Mouse (Mus musculus) midbrain, embryonic 15.5 days (tissue): ENCODE data around the gene Clcf1. TPM values are rescaled to one million over a fixed set of nuclear protein-coding genes. Genes with fewer than 3 reads are reported as not detected.

Experiments
- ATAC-seq: fragments of 200-750 bp; cut with Nextera tagmentation; replicated peaks from 2 replicates; pipeline ENCODE4 v1.8.0; 2017; ENCODE audit warnings: moderate TSS enrichment
- H3K27ac ChIP-seq: fragments of 300-500 bp; sonication (generic); 2 replicates; pipeline ENCODE4 v1.5.1; 2015; ENCODE audit warnings: mild to moderate bottlenecking, inconsistent platforms
- H3K27me3 ChIP-seq: fragments of 300-500 bp; sonication (generic); replicated peaks from 2 replicates; pipeline ENCODE4 v1.6.1; 2015; ENCODE audit warnings: inconsistent platforms
- H3K36me3 ChIP-seq: fragments of 300-500 bp; sonication (generic); replicated peaks from 2 replicates; pipeline ENCODE4 v1.6.1; 2015; ENCODE audit warnings: inconsistent platforms
- H3K4me1 ChIP-seq: fragments of 300-500 bp; sonication (generic); 2 replicates; pipeline ENCODE4 v1.6.1; 2015; ENCODE audit warnings: inconsistent platforms
- H3K4me2 ChIP-seq: fragments of 300-500 bp; sonication (generic); 2 replicates; pipeline ENCODE4 v1.6.1; 2015; ENCODE audit warnings: inconsistent platforms, mild to moderate bottlenecking, moderate library complexity
- H3K4me3 ChIP-seq: fragments of 300-500 bp; sonication (generic); 2 replicates; pipeline ENCODE4 v1.5.1; 2015; ENCODE audit warnings: mild to moderate bottlenecking, inconsistent platforms
- H3K9ac ChIP-seq: fragments of 300-500 bp; sonication (generic); 2 replicates; pipeline ENCODE4 v1.6.1; 2015; ENCODE audit warnings: mild to moderate bottlenecking, inconsistent platforms
- H3K9me3 ChIP-seq: fragments of 300-500 bp; sonication (generic); 2 replicates; pipeline ENCODE4 v1.6.1; 2016; ENCODE audit warnings: inconsistent platforms
- WGBS: fragments of 180-500 bp; shearing (Covaris S2); methylation state at CpG from one replicate; pipeline ENCODE4 v1.1.7; 2015; ENCODE audit warnings: mixed read lengths; 5-methylcytosine and 5-hydroxymethylcytosine counted together
- polyA plus RNA-seq: library from polyadenylated mRNA; unstranded; fragments of >200 nt; fragmentation: Nextera tagmentation; extraction: Ambion mirVana; gene quantifications from 2 replicates; pipeline ENCODE4 v1.2.1, GENCODE M21; 2015

The Clcf1 gene
- polyA plus RNA-seq, 1 experiment from 2014 or later = 0.79 TPM

DNA sequence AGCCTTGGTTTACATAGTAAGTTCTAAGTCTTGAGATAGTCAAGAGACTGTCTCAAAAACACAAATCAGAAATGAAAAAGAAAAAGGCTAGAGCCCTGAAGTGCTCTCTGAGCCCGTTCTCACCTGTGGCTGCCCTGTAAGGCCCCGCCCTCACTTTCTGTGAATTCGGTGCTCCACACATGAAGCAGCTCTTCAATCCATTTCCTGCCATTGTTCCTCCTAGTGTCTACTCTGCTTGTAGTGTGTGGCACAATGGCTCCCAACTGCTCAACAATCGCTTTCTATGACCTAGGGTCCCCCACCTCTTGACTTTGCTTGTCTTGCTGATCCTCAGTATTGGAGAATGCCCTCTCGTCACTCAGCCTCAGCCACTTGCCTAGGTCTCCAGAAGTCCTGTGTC, 13.4 kb downstream of the Clcf1 start:
- Histone ChIP-seq H3K36me3 (no peaks in the 10 kb centered on the region), H3K9me3 (no peaks in the 10 kb centered on the region), H3K27ac (no peak overlapping the region), H3K9ac (no peak overlapping the region), H3K4me1 (peaks cover 8% of the 10 kb centered on the region), H3K27me3 (peaks cover 12% of the 10 kb centered on the region; the same call in 1 of the 2 replicates), H3K4me2 (no peak overlapping the region), H3K4me3 (no peak overlapping the region)
- ATAC-seq = no peak
- WGBS = 65% methylated on average over 5 of the region's 5 CpGs

DNA sequence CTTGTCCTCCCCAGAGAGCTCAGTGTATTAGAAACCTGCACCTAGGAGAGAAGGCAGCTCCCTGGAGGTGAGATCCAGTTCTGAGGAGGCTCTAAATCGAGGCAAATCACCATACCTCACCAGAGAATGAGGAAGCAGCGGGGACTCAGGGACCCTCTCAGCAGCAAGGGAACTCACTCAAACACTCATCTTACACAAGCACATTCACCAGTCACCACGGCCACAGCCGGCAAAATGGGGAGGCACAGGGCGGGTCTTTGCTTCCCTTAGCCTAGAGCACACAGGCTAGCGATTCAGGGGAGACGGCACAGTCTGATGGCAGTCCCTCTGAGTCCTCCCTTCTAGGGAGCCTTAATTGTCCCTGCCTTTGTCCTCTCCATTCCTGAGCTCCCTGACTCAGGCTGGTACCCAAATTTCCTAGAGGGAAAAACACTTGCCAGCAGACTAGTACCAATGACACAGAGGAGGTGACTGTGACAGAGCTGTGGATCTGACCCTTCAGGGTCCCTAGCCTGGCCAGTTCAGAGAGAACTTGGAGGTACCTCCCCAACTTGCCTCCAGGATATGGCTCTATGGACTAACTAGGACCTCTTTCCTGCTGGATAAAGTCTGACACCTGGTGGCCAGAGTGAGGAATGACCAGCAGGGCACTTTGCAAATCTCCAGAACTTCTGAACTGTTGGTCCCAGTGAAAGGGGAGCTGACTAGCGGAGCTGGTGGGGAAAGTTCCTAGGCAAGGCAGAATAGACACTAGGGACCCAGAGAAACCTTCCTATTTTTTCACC, 14.0 kb downstream of the Clcf1 start:
- Histone ChIP-seq H3K36me3 (no peaks in the 10 kb centered on the region), H3K9me3 (no peaks in the 10 kb centered on the region), H3K27ac (no peak overlapping the region), H3K27me3 (peaks cover 12% of the 10 kb centered on the region; the same call in 1 of the 2 replicates), H3K4me1 (peaks cover 11% of the 10 kb centered on the region), H3K9ac (no peak overlapping the region), H3K4me3 (no peak overlapping the region), H3K4me2 (no peak overlapping the region)
- 21% methylated on average over 8 of the region's 8 CpGs for WGBS
- ATAC-seq = no peak

DNA sequence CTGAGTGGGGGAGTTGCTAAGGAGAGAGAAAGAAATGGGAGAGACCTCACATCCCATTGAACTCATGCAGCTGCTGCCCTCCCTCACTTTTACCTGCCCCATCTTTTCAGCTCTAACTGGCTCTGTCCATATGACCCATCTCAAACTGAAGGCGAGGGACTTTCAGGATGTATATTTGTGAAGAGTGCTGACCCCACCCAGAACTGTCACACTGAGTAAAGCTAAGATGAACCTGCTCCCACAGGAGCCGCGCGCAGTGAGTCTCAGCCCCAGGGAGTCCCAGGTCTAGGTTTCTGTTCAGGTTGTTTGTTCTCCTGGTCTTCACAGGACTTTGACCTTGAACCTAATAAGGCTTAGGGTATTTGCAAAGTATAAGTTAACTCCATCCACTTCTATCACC, 14.9 kb downstream of the Clcf1 start:
- Histone ChIP-seq H3K36me3 (no peaks in the 10 kb centered on the region), H3K4me3 (no peak overlapping the region), H3K4me1 (peaks cover 11% of the 10 kb centered on the region), H3K27ac (no peak overlapping the region), H3K9ac (no peak overlapping the region), H3K27me3 (peaks cover 12% of the 10 kb centered on the region; the same call in 1 of the 2 replicates), H3K9me3 (no peaks in the 10 kb centered on the region), H3K4me2 (no peak overlapping the region)
- WGBS = 73% methylated on average over 4 of the region's 4 CpGs
- ATAC-seq = no peak

DNA sequence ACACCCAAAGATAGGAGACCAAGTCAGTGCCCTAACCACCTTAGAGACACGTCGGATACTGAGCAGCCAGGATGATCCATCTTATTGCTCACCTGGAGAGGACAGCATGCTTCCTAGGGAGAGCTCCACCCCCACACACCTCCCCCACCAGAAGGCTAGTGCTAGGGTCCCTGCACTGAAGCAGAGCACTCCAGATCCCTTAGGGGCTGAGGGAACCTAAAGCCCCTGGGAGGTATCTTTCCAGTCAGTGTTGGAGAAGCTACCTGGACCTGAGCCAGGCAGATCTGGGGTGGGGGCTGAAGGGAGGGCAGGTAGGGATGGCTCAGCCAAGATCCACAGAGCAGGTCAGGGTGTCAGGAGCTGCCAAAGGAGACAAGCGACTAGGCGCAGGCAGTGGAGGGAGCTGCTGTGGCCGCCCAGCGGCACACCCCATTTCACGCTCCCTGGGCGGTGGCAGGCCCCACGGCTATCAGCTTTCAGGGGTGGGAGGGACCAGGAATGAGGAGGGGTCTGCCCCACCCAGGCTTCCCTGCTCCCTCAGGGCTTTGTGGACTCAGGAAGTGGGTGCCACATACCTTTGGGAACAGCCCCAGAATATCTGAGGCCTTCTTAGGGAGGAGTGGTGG, 15.5 kb downstream of the Clcf1 start:
- Histone ChIP-seq H3K4me3 (no peak overlapping the region), H3K4me1 (peaks cover 11% of the 10 kb centered on the region), H3K9me3 (no peaks in the 10 kb centered on the region), H3K27me3 (peaks cover 12% of the 10 kb centered on the region; the same call in 1 of the 2 replicates), H3K9ac (no peak overlapping the region), H3K36me3 (no peaks in the 10 kb centered on the region), H3K4me2 (no peak overlapping the region), H3K27ac (no peak overlapping the region)
- 47% methylated on average over 9 of the region's 9 CpGs for WGBS
- no peak for ATAC-seq

DNA sequence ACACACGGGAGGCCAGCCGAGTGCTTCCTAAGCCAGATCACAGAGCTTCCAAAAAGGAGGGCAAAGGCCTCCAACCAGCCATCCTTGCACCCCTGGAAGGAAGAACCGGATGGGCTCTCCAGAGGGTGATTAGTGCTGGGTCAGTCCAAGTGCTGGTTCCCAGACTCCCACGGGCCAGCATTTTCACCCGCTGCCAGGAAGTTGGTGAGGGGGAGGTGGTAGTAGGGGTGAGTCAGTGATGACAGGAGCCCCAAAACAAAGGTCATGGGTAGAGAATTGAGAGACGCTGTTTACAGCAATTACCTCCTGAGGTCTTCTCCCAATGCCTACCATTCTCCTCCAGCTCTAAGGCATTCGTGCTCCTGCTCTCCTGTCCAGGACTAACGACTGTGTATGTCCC, 16.4 kb downstream of the Clcf1 start:
- H3K9me3 ChIP-seq = no peaks in the 10 kb centered on the region
- H3K4me1 ChIP-seq = peaks cover 11% of the 10 kb centered on the region
- H3K36me3 ChIP-seq = no peaks in the 10 kb centered on the region
- ATAC-seq = no peak
- WGBS = 79% methylated on average over 8 of the region's 8 CpGs
- H3K9ac ChIP-seq = no peak overlapping the region
- H3K27ac ChIP-seq = no peak overlapping the region
- H3K27me3 ChIP-seq = peaks cover 12% of the 10 kb centered on the region; the same call in 1 of the 2 replicates
- no peak overlapping the region for H3K4me3 ChIP-seq
- H3K4me2 ChIP-seq = no peak overlapping the region

DNA sequence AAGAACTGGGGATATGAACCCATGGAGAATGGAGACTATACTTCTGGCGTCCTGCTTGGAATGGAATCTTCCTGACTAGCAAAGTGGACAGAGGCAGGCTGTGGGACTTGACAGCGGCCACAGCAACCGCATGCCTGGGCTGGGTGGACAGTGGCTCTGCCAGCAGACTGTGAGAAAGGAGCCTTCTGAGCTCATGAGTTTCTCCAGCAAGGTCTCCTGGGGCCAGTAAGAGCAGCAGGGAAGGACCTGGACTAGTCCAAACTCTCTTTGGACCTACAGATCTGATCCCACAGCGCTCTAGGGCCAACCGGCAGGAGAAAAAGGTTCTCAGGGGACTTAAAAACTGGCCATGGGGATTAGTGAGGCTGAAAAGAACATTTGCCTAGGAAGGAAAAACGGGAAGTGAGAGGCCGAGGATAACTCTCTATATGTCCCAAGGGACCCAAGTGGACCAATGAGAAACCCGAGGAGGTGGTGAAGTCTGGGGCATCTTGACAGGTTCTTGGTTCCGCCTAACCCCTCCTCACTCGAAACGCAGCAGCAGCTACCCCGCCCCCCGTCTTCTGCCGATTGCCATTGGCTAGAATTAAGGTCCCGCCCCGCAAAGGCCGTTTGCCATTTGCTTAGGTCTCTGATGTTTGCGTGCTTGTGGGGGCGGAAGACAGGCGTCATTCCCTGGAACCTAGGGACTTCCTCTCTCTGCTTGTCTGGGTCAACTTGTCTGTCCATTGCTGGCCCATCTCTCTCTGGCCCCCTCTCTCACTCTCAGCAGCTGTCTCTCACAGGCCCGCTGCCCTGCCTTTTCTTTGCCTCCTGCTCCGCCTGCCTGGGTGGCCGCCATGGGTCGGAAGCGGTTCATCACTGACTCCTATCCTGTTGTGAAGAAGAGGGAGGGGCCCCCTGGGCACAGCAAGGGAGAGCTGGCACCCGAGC, 17.5 kb downstream of the Clcf1 start, which contains the start of gene Pold4:
Pold4 (plus strand) TSS at position 647 of the 933 bp plus-strand sequence.
- peak; percentile 96 for ATAC-seq
- WGBS = 11% methylated on average over 26 of the region's 26 CpGs

DNA sequence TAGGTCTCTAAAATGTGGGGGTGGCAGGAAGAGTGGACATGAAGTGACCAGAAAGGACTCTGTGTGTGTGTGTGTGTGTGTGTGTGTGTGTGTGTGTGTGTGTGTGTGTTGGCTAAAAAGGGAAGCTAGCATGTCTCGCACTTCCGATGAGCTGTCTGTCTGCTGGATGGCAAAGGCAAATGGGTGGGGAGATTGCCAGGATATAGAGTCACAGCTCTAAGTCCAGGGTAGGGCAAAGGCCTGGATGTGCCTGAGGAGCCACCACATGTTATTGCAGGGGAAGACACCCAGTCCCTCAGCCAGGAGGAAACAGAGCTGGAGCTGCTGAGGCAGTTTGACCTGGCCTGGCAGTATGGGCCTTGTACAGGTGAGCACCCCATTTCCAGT, 18.1 kb downstream of the Clcf1 start:
- WGBS = 8% methylated on average over 2 of the region's 2 CpGs
- H3K9me3 ChIP-seq = no peaks in the 10 kb centered on the region
- ATAC-seq = no peak; the same call in 1 of the 2 replicates

More for the DNA sequence above, 17.5 kb downstream of the Clcf1 start, which contains the start of gene Pold4:
- Histone ChIP-seq H3K9ac (peak within 1 kb of the TSS; percentile 77), H3K9me3 (no peaks in the 10 kb centered on the region), H3K27me3 (peaks cover 12% of the 10 kb centered on the region; the same call in 1 of the 2 replicates), H3K4me3 (peak within 1 kb of the TSS; percentile 63), H3K36me3 (no peaks in the 10 kb centered on the region), H3K27ac (peak within 1 kb of the TSS; percentile 79), H3K4me1 (peaks cover 11% of the 10 kb centered on the region), H3K4me2 (peak within 1 kb of the TSS; percentile 84)

DNA sequence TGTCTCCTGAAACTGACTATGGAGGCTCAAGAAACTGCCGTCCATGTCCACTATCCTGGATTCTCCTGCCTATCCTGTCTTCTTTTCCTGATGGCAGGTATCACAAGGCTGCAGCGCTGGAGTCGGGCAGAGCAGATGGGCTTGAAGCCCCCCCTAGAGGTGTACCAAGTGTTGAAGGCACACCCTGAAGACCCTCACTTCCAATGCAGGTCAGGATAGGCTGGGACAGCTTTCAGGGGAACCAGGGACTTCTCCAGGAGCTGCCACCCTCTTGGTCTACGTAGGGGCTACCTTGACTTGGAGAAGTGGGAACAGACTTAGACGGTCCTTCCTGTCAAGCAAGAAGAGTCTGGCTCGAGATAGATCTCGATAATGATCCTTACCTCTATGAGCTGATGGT, 18.6 kb downstream of the Clcf1 start:
- H3K4me1 ChIP-seq = peaks cover 11% of the 10 kb centered on the region
- ATAC-seq = no peak
- H3K4me3 ChIP-seq = peak overlapping the region; percentile 63
- WGBS = 83% methylated on average over 7 of the region's 7 CpGs
- no peaks in the 10 kb centered on the region for H3K36me3 ChIP-seq
- no peaks in the 10 kb centered on the region for H3K9me3 ChIP-seq
- H3K4me2 ChIP-seq = peak overlapping the region; percentile 84
- peaks cover 12% of the 10 kb centered on the region; the same call in 1 of the 2 replicates for H3K27me3 ChIP-seq
- H3K27ac ChIP-seq = peak overlapping the region; percentile 79; the same call in 1 of the 2 replicates
- H3K9ac ChIP-seq = peak overlapping the region; percentile 77; the same call in 1 of the 2 replicates

More for the DNA sequence above, 18.1 kb downstream of the Clcf1 start:
- Histone ChIP-seq H3K4me2 (peak overlapping the region; percentile 84), H3K27me3 (peaks cover 12% of the 10 kb centered on the region; the same call in 1 of the 2 replicates), H3K9ac (peak overlapping the region; percentile 77), H3K36me3 (no peaks in the 10 kb centered on the region), H3K27ac (peak overlapping the region; percentile 79), H3K4me1 (peaks cover 11% of the 10 kb centered on the region), H3K4me3 (peak overlapping the region; percentile 63)

DNA sequence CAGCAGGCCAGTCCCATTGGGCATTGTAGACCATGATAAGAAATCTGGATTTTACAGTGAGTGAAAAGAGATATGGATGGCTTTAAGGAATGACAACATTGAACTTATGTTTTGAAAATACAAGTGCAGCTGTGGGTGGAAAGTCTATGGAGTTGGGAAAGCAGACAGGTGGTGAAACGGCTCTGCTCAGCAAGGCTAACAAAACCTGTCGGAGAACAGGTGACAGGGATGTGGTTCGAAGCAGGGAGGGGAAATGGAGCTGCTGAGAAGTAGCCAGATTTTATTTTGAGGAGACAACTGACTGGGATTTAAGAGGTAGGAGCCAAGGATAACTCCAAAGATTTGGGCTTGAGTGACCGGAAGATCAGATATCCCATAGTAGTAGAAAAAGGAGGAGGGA, 20.5 kb downstream of the Clcf1 start:
- peaks cover 3% of the 10 kb centered on the region; the same call in 1 of the 2 replicates for H3K27me3 ChIP-seq
- no peaks in the 10 kb centered on the region for H3K9me3 ChIP-seq
- no peak for ATAC-seq
- H3K4me3 ChIP-seq = no peak overlapping the region
- H3K9ac ChIP-seq = no peak overlapping the region
- H3K36me3 ChIP-seq = no peaks in the 10 kb centered on the region
- 78% methylated on average over 4 of the region's 4 CpGs for WGBS
- no peak overlapping the region for H3K4me2 ChIP-seq
- peaks cover 11% of the 10 kb centered on the region for H3K4me1 ChIP-seq
- H3K27ac ChIP-seq = no peak overlapping the region

DNA sequence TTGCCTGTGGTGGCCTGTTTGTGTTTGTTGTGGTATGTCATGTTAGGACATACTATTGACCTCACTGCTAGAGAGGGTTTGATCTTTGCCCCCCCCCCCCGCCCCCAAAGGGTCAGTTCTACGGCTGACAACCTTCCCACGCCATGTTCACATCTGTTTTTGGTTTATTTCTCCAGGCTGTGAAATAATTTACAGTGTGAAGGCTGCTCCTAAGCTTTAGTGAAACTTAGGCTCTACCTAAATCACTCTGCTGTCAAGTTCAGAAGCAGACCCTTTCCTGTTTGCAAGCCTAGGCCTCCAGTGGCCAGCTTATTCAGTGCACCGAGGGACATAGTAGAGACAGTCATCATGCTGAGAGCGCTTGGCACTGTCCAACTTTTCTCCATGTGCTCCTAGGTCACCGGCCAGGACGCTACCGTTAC, 26.2 kb downstream of the Clcf1 start:
- WGBS = 88% methylated on average over 8 of the region's 8 CpGs

DNA sequence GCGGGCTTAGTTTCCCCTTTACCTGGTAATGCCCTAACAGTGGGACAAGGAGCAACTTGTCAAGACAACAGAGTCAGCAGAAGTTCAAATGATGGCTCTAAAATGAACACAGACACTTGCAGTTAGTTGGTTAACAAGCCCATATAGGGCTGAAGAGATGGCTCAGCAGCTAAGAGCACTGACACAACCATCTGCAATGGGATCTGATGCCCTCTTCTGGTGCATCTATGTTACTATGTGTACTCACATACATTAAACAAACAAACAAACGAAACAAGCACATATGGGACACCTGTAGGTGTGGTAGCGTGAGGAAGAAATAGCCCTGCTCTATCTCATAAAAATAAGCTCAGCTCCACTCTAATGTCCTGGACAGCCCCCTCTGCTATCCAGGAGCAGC, 28.4 kb downstream of the Clcf1 start:
- Histone ChIP-seq H3K4me2 (no peak overlapping the region), H3K4me3 (no peak overlapping the region), H3K9ac (no peak overlapping the region), H3K36me3 (no peaks in the 10 kb centered on the region), H3K4me1 (no peaks in the 10 kb centered on the region), H3K27ac (no peak overlapping the region), H3K27me3 (no peaks in the 10 kb centered on the region), H3K9me3 (no peaks in the 10 kb centered on the region)
- no peak for ATAC-seq
- 68% methylated on average over 3 of the region's 3 CpGs for WGBS

More for the DNA sequence above, 26.2 kb downstream of the Clcf1 start:
- ATAC-seq = no peak
- Histone ChIP-seq H3K4me3 (no peak overlapping the region), H3K27me3 (no peaks in the 10 kb centered on the region), H3K36me3 (no peaks in the 10 kb centered on the region), H3K4me2 (no peak overlapping the region), H3K4me1 (no peaks in the 10 kb centered on the region), H3K9me3 (no peaks in the 10 kb centered on the region), H3K9ac (no peak overlapping the region), H3K27ac (no peak overlapping the region)
